Mouse (Mus musculus): Measurements from ENCODE around the gene Mab21l3. TPM values are rescaled to one million over a fixed set of nuclear protein-coding genes. Genes with fewer than 3 reads are reported as not detected.
A peak's percentile ranks its signal among the peaks of the same experiment; 100 is the strongest.

Mab21l3 gene
- total and polyA plus RNA-seq, 3 experiments, result 1.9 to 3.4 (median 2.8) TPM

DNA sequence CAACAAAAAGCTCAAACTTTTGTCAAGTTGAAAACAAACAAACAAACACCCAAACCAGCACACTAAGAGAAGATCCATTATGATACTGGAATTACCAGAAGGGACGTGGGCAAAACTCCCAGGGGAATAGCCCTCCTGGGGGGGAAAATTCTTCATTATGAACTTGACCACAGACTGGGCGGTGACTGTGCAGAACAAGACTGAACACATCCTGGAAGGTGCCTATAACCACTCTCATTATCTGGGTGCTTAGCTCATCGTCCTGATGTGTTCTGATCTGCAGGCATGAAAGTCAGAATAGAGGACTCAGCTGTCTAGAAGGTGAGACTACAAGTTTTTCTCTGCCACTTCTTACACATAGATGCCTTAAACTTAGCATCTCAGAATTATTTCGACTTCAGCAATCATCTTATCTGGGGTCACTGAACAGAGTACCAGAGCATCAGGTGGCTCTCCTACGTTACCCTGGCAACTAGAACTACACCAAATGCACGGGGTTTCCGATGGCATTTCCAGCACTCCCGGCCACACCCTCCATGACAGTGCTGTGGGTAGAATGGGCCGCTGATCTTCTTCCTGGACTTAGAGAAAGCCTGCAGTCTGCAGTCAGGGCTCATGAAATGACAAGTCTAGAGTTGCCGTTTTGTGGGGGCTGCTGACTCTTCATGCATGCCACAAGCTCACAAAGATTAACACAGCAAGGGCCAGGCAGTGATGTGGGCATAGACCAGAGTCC is 18.7 kb downstream of the Mab21l3 start:
- peak; percentile 94 for DNase-seq (ENCODE audit: extremely low read depth)
- peak overlapping the region; percentile 73 for H3K9ac ChIP-seq (ENCODE audit: insufficient read depth, low read depth)
- dilution Hi-C loops (cut with MboI; ENCODE audit: extremely low pct_ligation_motif_present, extremely low pct_unique_long_range_greater_than_20kb, low sequenced_read_pairs) (no loop called here), in situ Hi-C loops (cut with MboI; ENCODE audit: low pct_ligation_motif_present, low pct_unique_long_range_greater_than_20kb, low sequenced_read_pairs) (loop anchor here (5.0 kb wide), 1 partner anchor 32 kb away; no protein-coding TSS in a partner anchor)
- peaks cover 0 to 17% of the 10 kb centered on the region in 2 experiments for H3K36me3 ChIP-seq (replicated peaks in 1 of 2; ENCODE audit: control insufficient read depth in 1 of 2, insufficient read depth in 1 of 2, low read length in 1 of 2)
- H3K79me2 ChIP-seq (replicated peaks; ENCODE audit: control insufficient read depth, extremely low read depth, insufficient read depth, poor library complexity, severe bottlenecking), result no peaks in the 10 kb centered on the region
- peaks cover 45 to 68% of the 10 kb centered on the region in 2 experiments for H3K4me1 ChIP-seq (ENCODE audit: control insufficient read depth in 1 of 2, insufficient read depth in 2 of 2)
- H3K27ac ChIP-seq (ENCODE audit: insufficient read depth, low read depth), result peak overlapping the region; percentile 98
- no peaks in the 10 kb centered on the region for H3K27me3 ChIP-seq (replicated peaks)
- H3K4me2 ChIP-seq (ENCODE audit: insufficient read depth, low read depth, poor library complexity, severe bottlenecking), result peak overlapping the region; percentile 71
- peak overlapping the region; percentile 29 to 57 (median 49) for H3K4me3 ChIP-seq (replicated peaks in 1 of 3; ENCODE audit: low read depth in 2 of 3, low read length in 2 of 3, poor library complexity in 1 of 3)
- TF ChIP-seq EP300 (IDR thresholded peaks at IDR 0.05; ENCODE audit: low read length), result peak; percentile 89
- peak; percentile 79; the same call in 1 of the 2 replicates for TF ChIP-seq ZMIZ1 (IDR thresholded peaks at IDR 0.05; ENCODE audit: low read depth, low read length)
- no peak for TF ChIP-seq PAX5 (IDR thresholded peaks at IDR 0.05; ENCODE audit: low read length)
- no peak for TF ChIP-seq CTCF (conservative IDR thresholded peaks at IDR 0.05 in 1 of 2, IDR thresholded peaks at IDR 0.05 in 1 of 2; ENCODE audit: low read depth in 2 of 2, low read length in 2 of 2)
- peak; percentile 65 for TF ChIP-seq BHLHE40 (IDR thresholded peaks at IDR 0.05; ENCODE audit: low read depth, low read length)
- no peak for TF ChIP-seq SMC3 (IDR thresholded peaks at IDR 0.05; ENCODE audit: low read depth, low read length)
- TF ChIP-seq NELFE (IDR thresholded peaks at IDR 0.05; ENCODE audit: low read depth, low read length), result no peak; the same call in 1 of the 2 replicates
- TF ChIP-seq IRF4 (IDR thresholded peaks at IDR 0.05; ENCODE audit: low read depth, low read length), result peak; percentile 87
- peak; percentile 8; the same call in 1 of the 2 replicates for TF ChIP-seq JUND (conservative IDR thresholded peaks at IDR 0.05; ENCODE audit: low read depth, low read length)
- peak; percentile 20 for TF ChIP-seq MYC (IDR thresholded peaks at IDR 0.05; ENCODE audit: low read depth, low read length)
- peak; percentile 72; the same call in 1 of the 2 replicates for TF ChIP-seq MEF2A (IDR thresholded peaks at IDR 0.05; ENCODE audit: borderline replicate concordance, low read depth, low read length)
- no peak for TF ChIP-seq ZNF384 (IDR thresholded peaks at IDR 0.05; ENCODE audit: low read depth, low read length)
- TF ChIP-seq UBTF (IDR thresholded peaks at IDR 0.05; ENCODE audit: low read depth, low read length), result no peak
- no peak for TF ChIP-seq USF2 (conservative IDR thresholded peaks at IDR 0.05; ENCODE audit: low read depth, low read length)
- no peak for TF ChIP-seq KAT2A (IDR thresholded peaks at IDR 0.05; ENCODE audit: insufficient replicate concordance, low read length)
- TF ChIP-seq ZKSCAN1 (IDR thresholded peaks at IDR 0.05; ENCODE audit: borderline replicate concordance, low read depth, low read length), result no peak
- TF ChIP-seq RCOR1 (conservative IDR thresholded peaks at IDR 0.05; ENCODE audit: low read depth, low read length), result 0 out of 2 replicates have a peak, but pooled peaks have one; percentile 20
- peak; percentile 85 for TF ChIP-seq ETS1 (conservative IDR thresholded peaks at IDR 0.05; ENCODE audit: low read depth, low read length)
- 0 out of 2 replicates have a peak, but pooled peaks have one; percentile 9 for TF ChIP-seq USF1 (IDR thresholded peaks at IDR 0.05; ENCODE audit: low read depth, low read length)
- peak; percentile 12; the same call in 1 of the 2 replicates for TF ChIP-seq CHD2 (IDR thresholded peaks at IDR 0.05; ENCODE audit: low read length)
- TF ChIP-seq TCF12 (IDR thresholded peaks at IDR 0.05; ENCODE audit: low read depth, low read length), result peak; percentile 76
- peak; percentile 92 for TF ChIP-seq MXI1 (IDR thresholded peaks at IDR 0.05; ENCODE audit: low read depth, low read length)
- peak; percentile 70; the same call in 1 of the 2 replicates for TF ChIP-seq MAZ (IDR thresholded peaks at IDR 0.05; ENCODE audit: low read depth, low read length)
- peak; percentile 33; the same call in 1 of the 2 replicates for TF ChIP-seq MAX (IDR thresholded peaks at IDR 0.05; ENCODE audit: low read length)
- peak; percentile 44; the same call in 1 of the 2 replicates for TF ChIP-seq POLR2A (IDR thresholded peaks at IDR 0.05; ENCODE audit: low read depth, low read length)
- TF ChIP-seq JUN (IDR thresholded peaks at IDR 0.05; ENCODE audit: insufficient read depth, low read depth, low read length), result no peak
- TF ChIP-seq ZC3H11A (IDR thresholded peaks at IDR 0.05; ENCODE audit: low read depth, low read length), result no peak
- no peak for TF ChIP-seq RAD21 (IDR thresholded peaks at IDR 0.05; ENCODE audit: low read depth, low read length)
- TF ChIP-seq MAFK (IDR thresholded peaks at IDR 0.05; ENCODE audit: insufficient replicate concordance, low read length), result no peak
- TF ChIP-seq TBP (conservative IDR thresholded peaks at IDR 0.05; ENCODE audit: low read depth, low read length), result peak; percentile 71; the same call in 1 of the 2 replicates
- TF ChIP-seq NRF1 (IDR thresholded peaks at IDR 0.05; ENCODE audit: low read depth, low read length), result peak; percentile 23; the same call in 1 of the 2 replicates
- no peak for TF ChIP-seq POLR2AphosphoS2 (IDR thresholded peaks at IDR 0.05; ENCODE audit: low read depth, low read length)
- TF ChIP-seq E2F4 (IDR thresholded peaks at IDR 0.05; ENCODE audit: insufficient replicate concordance, low read depth, low read length), result no peak
- TF ChIP-seq ELF1 (IDR thresholded peaks at IDR 0.05; ENCODE audit: low read depth, low read length), result peak; percentile 69
- TF ChIP-seq HCFC1 (IDR thresholded peaks at IDR 0.05; ENCODE audit: low read depth, low read length), result 0 out of 2 replicates have a peak, but pooled peaks have one; percentile 25
- no peak for TF ChIP-seq GABPA (IDR thresholded peaks at IDR 0.05; ENCODE audit: insufficient replicate concordance, low read depth, low read length)
- TF ChIP-seq CHD1 (IDR thresholded peaks at IDR 0.05; ENCODE audit: low read depth, low read length), result peak; percentile 99
- peak; percentile 60 for TF ChIP-seq SIN3A (IDR thresholded peaks at IDR 0.05; ENCODE audit: low read length)
- no peaks in the 10 kb centered on the region for H3K9me3 ChIP-seq (replicated peaks; ENCODE audit: low read length)

All from CH12.LX (cell line).